Mouse (Mus musculus): Measurements from ENCODE around the gene BC035044. TPM values are rescaled to one million over a fixed set of nuclear protein-coding genes. Genes with fewer than 3 reads are reported as not detected.

BC035044 gene
- polyA plus RNA-seq, 1 experiment from 2014 or later: 0.70 TPM

GRCm38 (mm10) chr6:128868861-128869260, 22.1 kb downstream of the BC035044 start:
- H3K36me3 ChIP-seq: no peaks in the 10 kb centered on the region
- peaks cover 7% of the 10 kb centered on the region; the same call in 1 of the 2 replicates for H3K4me1 ChIP-seq
- H3K4me3 ChIP-seq: no peak overlapping the region
- H3K9me3 ChIP-seq: no peaks in the 10 kb centered on the region
- H3K27me3 ChIP-seq (ENCODE audit: insufficient read depth, poor library complexity, severe bottlenecking): no peaks in the 10 kb centered on the region
- DNase-seq (ENCODE audit: low spot score): no peak
- WGBS: 14% methylated on average over 3 of the region's 3 CpGs
- H3K27ac ChIP-seq: no peak overlapping the region

GRCm38 (mm10) chr6:128857976-128858375, 33.0 kb downstream of the BC035044 start:
- Histone ChIP-seq H3K27me3 (ENCODE audit: insufficient read depth, poor library complexity, severe bottlenecking) (no peaks in the 10 kb centered on the region), H3K9me3 (no peaks in the 10 kb centered on the region), H3K4me1 (peaks cover 3% of the 10 kb centered on the region; the same call in 1 of the 2 replicates), H3K4me3 (no peak overlapping the region), H3K36me3 (no peaks in the 10 kb centered on the region), H3K27ac (no peak overlapping the region)
- DNase-seq (ENCODE audit: low spot score): no peak
- 84% methylated on average over 2 of the region's 2 CpGs for WGBS

GRCm38 (mm10) chr6:128856250-128856649, 34.7 kb downstream of the BC035044 start:
- no peak for DNase-seq (ENCODE audit: low spot score)
- WGBS: 80% methylated on average over 5 of the region's 5 CpGs
- Histone ChIP-seq H3K27me3 (ENCODE audit: insufficient read depth, poor library complexity, severe bottlenecking) (no peaks in the 10 kb centered on the region), H3K9me3 (no peaks in the 10 kb centered on the region), H3K36me3 (no peaks in the 10 kb centered on the region), H3K27ac (no peak overlapping the region), H3K4me3 (no peak overlapping the region), H3K4me1 (peaks cover 3% of the 10 kb centered on the region; the same call in 1 of the 2 replicates)

GRCm38 (mm10) chr6:128855477-128855876, 35.4 kb downstream of the BC035044 start:
- Histone ChIP-seq H3K27ac (no peak overlapping the region), H3K36me3 (no peaks in the 10 kb centered on the region), H3K9me3 (no peaks in the 10 kb centered on the region), H3K4me1 (peaks cover 3% of the 10 kb centered on the region; the same call in 1 of the 2 replicates), H3K4me3 (no peak overlapping the region), H3K27me3 (ENCODE audit: insufficient read depth, poor library complexity, severe bottlenecking) (no peaks in the 10 kb centered on the region)
- no peak for DNase-seq (ENCODE audit: low spot score)
- WGBS: 69% methylated on average over 1 of the region's 1 CpGs

- DNase-seq (ENCODE audit: low spot score): no peak
- Histone ChIP-seq H3K4me3 (no peak overlapping the region), H3K36me3 (no peaks in the 10 kb centered on the region), H3K27ac (no peak overlapping the region), H3K27me3 (ENCODE audit: insufficient read depth, poor library complexity, severe bottlenecking) (no peaks in the 10 kb centered on the region), H3K9me3 (no peaks in the 10 kb centered on the region), H3K4me1 (peaks cover 3% of the 10 kb centered on the region; the same call in 1 of the 2 replicates)
- 91% methylated on average over 3 of the region's 3 CpGs for WGBS
These were observed 36.0 kb downstream of the BC035044 start for GRCm38 (mm10) chr6:128854895-128855294.

- 44% methylated on average over 12 of the region's 12 CpGs for WGBS
- DNase-seq (ENCODE audit: low spot score): no peak
These were observed 36.7 kb downstream of the BC035044 start for GRCm38 (mm10) chr6:128854024-128854820.

GRCm38 (mm10) chr6:128852766-128853165, 38.2 kb downstream of the BC035044 start:
- 62% methylated on average over 3 of the region's 3 CpGs for WGBS
- no peaks in the 10 kb centered on the region for H3K36me3 ChIP-seq
- no peaks in the 10 kb centered on the region for H3K27me3 ChIP-seq (ENCODE audit: insufficient read depth, poor library complexity, severe bottlenecking)
- H3K4me3 ChIP-seq: no peak overlapping the region
- no peaks in the 10 kb centered on the region for H3K9me3 ChIP-seq
- DNase-seq (ENCODE audit: low spot score): no peak
- H3K27ac ChIP-seq: no peak overlapping the region
- H3K4me1 ChIP-seq: peaks cover 3% of the 10 kb centered on the region; the same call in 1 of the 2 replicates

More at GRCm38 (mm10) chr6:128854024-128854820, 36.7 kb downstream of the BC035044 start:
- H3K27me3 ChIP-seq (ENCODE audit: insufficient read depth, poor library complexity, severe bottlenecking): no peaks in the 10 kb centered on the region
- no peaks in the 10 kb centered on the region for H3K9me3 ChIP-seq
- H3K27ac ChIP-seq: peak overlapping the region; percentile 36; the same call in 1 of the 2 replicates
- no peaks in the 10 kb centered on the region for H3K36me3 ChIP-seq
- peaks cover 3% of the 10 kb centered on the region; the same call in 1 of the 2 replicates for H3K4me1 ChIP-seq
- no peak overlapping the region for H3K4me3 ChIP-seq

- no peak overlapping the region for H3K4me3 ChIP-seq
- no peaks in the 10 kb centered on the region for H3K27me3 ChIP-seq (ENCODE audit: insufficient read depth, poor library complexity, severe bottlenecking)
- no peak overlapping the region for H3K27ac ChIP-seq
- no peak for DNase-seq (ENCODE audit: low spot score)
- peaks cover 3% of the 10 kb centered on the region; the same call in 1 of the 2 replicates for H3K4me1 ChIP-seq
- WGBS: 76% methylated on average over 2 of the region's 2 CpGs
- no peaks in the 10 kb centered on the region for H3K9me3 ChIP-seq
- H3K36me3 ChIP-seq: no peaks in the 10 kb centered on the region
These were observed 39.8 kb downstream of the BC035044 start for GRCm38 (mm10) chr6:128851151-128851550.

GRCm38 (mm10) chr6:128850671-128851070, 40.3 kb downstream of the BC035044 start:
- no peaks in the 10 kb centered on the region for H3K36me3 ChIP-seq
- H3K27me3 ChIP-seq (ENCODE audit: insufficient read depth, poor library complexity, severe bottlenecking): no peaks in the 10 kb centered on the region
- peaks cover 3% of the 10 kb centered on the region; the same call in 1 of the 2 replicates for H3K4me1 ChIP-seq
- no peaks in the 10 kb centered on the region for H3K9me3 ChIP-seq
- no peak overlapping the region for H3K4me3 ChIP-seq
- 48% methylated on average over 2 of the region's 2 CpGs for WGBS
- no peak for DNase-seq (ENCODE audit: low spot score)
- no peak overlapping the region for H3K27ac ChIP-seq

- Histone ChIP-seq H3K9me3 (no peaks in the 10 kb centered on the region), H3K4me1 (peaks cover 3% of the 10 kb centered on the region; the same call in 1 of the 2 replicates), H3K27ac (no peak overlapping the region), H3K4me3 (no peak overlapping the region), H3K36me3 (no peaks in the 10 kb centered on the region), H3K27me3 (ENCODE audit: insufficient read depth, poor library complexity, severe bottlenecking) (no peaks in the 10 kb centered on the region)
- 57% methylated on average over 2 of the region's 2 CpGs for WGBS
- DNase-seq (ENCODE audit: low spot score): no peak
These were observed 41.0 kb downstream of the BC035044 start for GRCm38 (mm10) chr6:128849902-128850301.

- whole genome bisulfite sequencing: 95% methylated on average over 4 of the region's 4 CpGs
- Histone ChIP-seq H3K27ac (no peak overlapping the region), H3K9me3 (no peaks in the 10 kb centered on the region), H3K4me1 (peaks cover 5% of the 10 kb centered on the region; the same call in 1 of the 2 replicates), H3K4me3 (no peak overlapping the region), H3K27me3 (ENCODE audit: insufficient read depth, poor library complexity, severe bottlenecking) (no peaks in the 10 kb centered on the region), H3K36me3 (no peaks in the 10 kb centered on the region)
- no peak for DNase-seq (ENCODE audit: low spot score)
These were observed 43.5 kb downstream of the BC035044 start for GRCm38 (mm10) chr6:128847401-128847800.

- no peaks in the 10 kb centered on the region for H3K36me3 ChIP-seq
- no peak for DNase-seq (ENCODE audit: low spot score)
- 57% methylated on average over 8 of the region's 9 CpGs for WGBS
- no peak overlapping the region for H3K27ac ChIP-seq
- H3K27me3 ChIP-seq (ENCODE audit: insufficient read depth, poor library complexity, severe bottlenecking): no peaks in the 10 kb centered on the region
- no peaks in the 10 kb centered on the region for H3K9me3 ChIP-seq
- peaks cover 14% of the 10 kb centered on the region for H3K4me1 ChIP-seq
- no peak overlapping the region for H3K4me3 ChIP-seq
These were observed 44.9 kb downstream of the BC035044 start for GRCm38 (mm10) chr6:128845998-128846542.

GRCm38 (mm10) chr6:128845319-128845979, 45.5 kb downstream of the BC035044 start:
- Histone ChIP-seq H3K27me3 (ENCODE audit: insufficient read depth, poor library complexity, severe bottlenecking) (no peaks in the 10 kb centered on the region), H3K4me1 (peaks cover 14% of the 10 kb centered on the region), H3K36me3 (no peaks in the 10 kb centered on the region), H3K4me3 (0 out of 2 replicates have a peak overlapping the region, but pooled peaks have one; percentile 31), H3K27ac (no peak overlapping the region), H3K9me3 (no peaks in the 10 kb centered on the region)
- peak; percentile 92 for DNase-seq (ENCODE audit: low spot score)
- 29% methylated on average over 7 of the region's 7 CpGs for WGBS
